Mouse (Mus musculus) hindbrain, embryonic 12.5 days (tissue): ENCODE measurements around the gene Gm37240. TPM values are rescaled to one million over a fixed set of nuclear protein-coding genes. Genes with fewer than 3 reads are reported as not detected.

Source experiments
- ATAC-seq: fragments of 200-750 bp; cut with Nextera tagmentation; 2 replicates; pipeline ENCODE4 v1.8.0; 2017; ENCODE audit warnings: moderate TSS enrichment; ENCODE audit not compliant: low FRiP score
- H3K27ac ChIP-seq: fragments of 300-500 bp; sonication (generic); 2 replicates; pipeline ENCODE4 v1.5.1; 2016; ENCODE audit warnings: mild to moderate bottlenecking
- H3K27me3 ChIP-seq: fragments of 300-500 bp; sonication (generic); 2 replicates; pipeline ENCODE4 v1.6.1; 2016; ENCODE audit warnings: mild to moderate bottlenecking
- H3K36me3 ChIP-seq: fragments of 300-500 bp; sonication (generic); 2 replicates; pipeline ENCODE4 v1.6.1; 2016; ENCODE audit warnings: mild to moderate bottlenecking
- H3K4me1 ChIP-seq: fragments of 300-500 bp; sonication (generic); 2 replicates; pipeline ENCODE4 v1.6.1; 2016
- H3K4me2 ChIP-seq: fragments of 300-500 bp; sonication (generic); replicated peaks from 2 replicates; pipeline ENCODE4 v1.6.1; 2016; ENCODE audit warnings: mild to moderate bottlenecking
- H3K4me3 ChIP-seq: fragments of 300-500 bp; sonication (generic); 2 replicates; pipeline ENCODE4 v1.5.1; 2016; ENCODE audit warnings: mild to moderate bottlenecking
- H3K9ac ChIP-seq: fragments of 300-500 bp; sonication (generic); 2 replicates; pipeline ENCODE4 v1.6.1; 2016; ENCODE audit warnings: mild to moderate bottlenecking, moderate library complexity
- H3K9me3 ChIP-seq: fragments of 300-500 bp; sonication (generic); replicated peaks from 2 replicates; pipeline ENCODE4 v1.6.1; 2016; ENCODE audit warnings: mild to moderate bottlenecking
- WGBS: fragments of 180-500 bp; shearing (Covaris S2); methylation state at CpG from one replicate; pipeline ENCODE4 v1.1.7; 2016; 5-methylcytosine and 5-hydroxymethylcytosine counted together
- polyA plus RNA-seq: library from polyadenylated mRNA; unstranded; fragments of >200 nt; fragmentation: Nextera tagmentation; extraction: Ambion mirVana; gene quantifications from 2 replicates; pipeline ENCODE4 v1.2.1, GENCODE M21; 2016

Gene Gm37240
- polyA plus RNA-seq, 1 experiment from 2014 or later, result 3.3 TPM

GRCm38 (mm10) chr3:85860996-85861395 lies 26.3 kb downstream of the Gm37240 start:
- 88% methylated on average over 5 of the region's 5 CpGs for WGBS
- Histone ChIP-seq H3K4me2 (no peak overlapping the region), H3K36me3 (no peaks in the 10 kb centered on the region), H3K27ac (no peak overlapping the region), H3K4me1 (no peaks in the 10 kb centered on the region), H3K27me3 (no peaks in the 10 kb centered on the region), H3K9me3 (no peaks in the 10 kb centered on the region), H3K4me3 (no peak overlapping the region), H3K9ac (no peak overlapping the region)
- no peak for ATAC-seq

GRCm38 (mm10) chr3:85859311-85859710 lies 28.0 kb downstream of the Gm37240 start:
- no peaks in the 10 kb centered on the region for H3K36me3 ChIP-seq

GRCm38 (mm10) chr3:85858140-85859135 lies 28.9 kb downstream of the Gm37240 start:
- no peaks in the 10 kb centered on the region for H3K27me3 ChIP-seq
- WGBS, result 73% methylated on average over 11 of the region's 11 CpGs
- H3K36me3 ChIP-seq, result no peaks in the 10 kb centered on the region
- no peak overlapping the region for H3K27ac ChIP-seq
- H3K4me1 ChIP-seq, result no peaks in the 10 kb centered on the region
- no peak overlapping the region for H3K9ac ChIP-seq
- no peak overlapping the region for H3K4me3 ChIP-seq
- H3K4me2 ChIP-seq, result no peak overlapping the region
- no peak for ATAC-seq
- no peaks in the 10 kb centered on the region for H3K9me3 ChIP-seq

More at GRCm38 (mm10) chr3:85859311-85859710, 28.0 kb downstream of the Gm37240 start:
- Histone ChIP-seq H3K9ac (no peak overlapping the region), H3K4me3 (no peak overlapping the region), H3K27me3 (no peaks in the 10 kb centered on the region), H3K27ac (no peak overlapping the region), H3K4me1 (no peaks in the 10 kb centered on the region), H3K9me3 (no peaks in the 10 kb centered on the region), H3K4me2 (no peak overlapping the region)
- ATAC-seq, result no peak
- 55% methylated on average over 6 of the region's 6 CpGs for WGBS

- Histone ChIP-seq H3K4me2 (no peak overlapping the region), H3K36me3 (no peaks in the 10 kb centered on the region), H3K4me3 (no peak overlapping the region), H3K27ac (no peak overlapping the region), H3K9ac (no peak overlapping the region), H3K9me3 (no peaks in the 10 kb centered on the region), H3K4me1 (no peaks in the 10 kb centered on the region), H3K27me3 (no peaks in the 10 kb centered on the region)
- WGBS, result 30% methylated on average over 4 of the region's 4 CpGs
- ATAC-seq, result no peak
These were observed 30.2 kb downstream of the Gm37240 start for GRCm38 (mm10) chr3:85857083-85857482.

GRCm38 (mm10) chr3:85855947-85856346 lies 31.4 kb downstream of the Gm37240 start:
- Histone ChIP-seq H3K27me3 (no peaks in the 10 kb centered on the region), H3K4me2 (no peak overlapping the region), H3K9ac (no peak overlapping the region), H3K27ac (no peak overlapping the region), H3K36me3 (no peaks in the 10 kb centered on the region), H3K4me3 (no peak overlapping the region), H3K9me3 (no peaks in the 10 kb centered on the region), H3K4me1 (no peaks in the 10 kb centered on the region)
- no peak for ATAC-seq
- 92% methylated on average over 5 of the region's 5 CpGs for WGBS

- H3K27ac ChIP-seq, result no peak overlapping the region
- no peak overlapping the region for H3K9ac ChIP-seq
- ATAC-seq, result no peak
- H3K9me3 ChIP-seq, result no peaks in the 10 kb centered on the region
- H3K4me2 ChIP-seq, result no peak overlapping the region
- WGBS, result 83% methylated on average over 3 of the region's 3 CpGs
- no peaks in the 10 kb centered on the region for H3K4me1 ChIP-seq
- no peaks in the 10 kb centered on the region for H3K27me3 ChIP-seq
- no peak overlapping the region for H3K4me3 ChIP-seq
- no peaks in the 10 kb centered on the region for H3K36me3 ChIP-seq
These were observed 32.3 kb downstream of the Gm37240 start for GRCm38 (mm10) chr3:85855043-85855442.

- no peak overlapping the region for H3K9ac ChIP-seq
- no peak overlapping the region for H3K4me3 ChIP-seq
- H3K36me3 ChIP-seq, result no peaks in the 10 kb centered on the region
- H3K27me3 ChIP-seq, result no peaks in the 10 kb centered on the region
- 87% methylated on average over 6 of the region's 6 CpGs for WGBS
- H3K27ac ChIP-seq, result no peak overlapping the region
- ATAC-seq, result no peak
- no peaks in the 10 kb centered on the region for H3K9me3 ChIP-seq
- no peaks in the 10 kb centered on the region for H3K4me1 ChIP-seq
- no peak overlapping the region for H3K4me2 ChIP-seq
These were observed 33.2 kb downstream of the Gm37240 start for GRCm38 (mm10) chr3:85854143-85854542.

GRCm38 (mm10) chr3:85853715-85854114 lies 33.6 kb downstream of the Gm37240 start:
- Histone ChIP-seq H3K9me3 (no peaks in the 10 kb centered on the region), H3K9ac (no peak overlapping the region), H3K27me3 (no peaks in the 10 kb centered on the region), H3K4me1 (no peaks in the 10 kb centered on the region), H3K4me3 (no peak overlapping the region), H3K27ac (no peak overlapping the region), H3K36me3 (no peaks in the 10 kb centered on the region), H3K4me2 (no peak overlapping the region)
- ATAC-seq, result no peak
- 85% methylated on average over 3 of the region's 4 CpGs for WGBS

- Histone ChIP-seq H3K27me3 (no peaks in the 10 kb centered on the region), H3K9ac (no peak overlapping the region), H3K27ac (no peak overlapping the region), H3K36me3 (no peaks in the 10 kb centered on the region), H3K4me3 (no peak overlapping the region), H3K4me2 (no peak overlapping the region), H3K4me1 (no peaks in the 10 kb centered on the region), H3K9me3 (no peaks in the 10 kb centered on the region)
- ATAC-seq, result no peak
- WGBS, result 78% methylated on average over 1 of the region's 1 CpGs
These were observed 37.2 kb downstream of the Gm37240 start for GRCm38 (mm10) chr3:85850079-85850478.

GRCm38 (mm10) chr3:85846316-85846715 lies 41.0 kb downstream of the Gm37240 start:
- WGBS, result 77% methylated on average over 1 of the region's 1 CpGs
- Histone ChIP-seq H3K4me3 (no peak overlapping the region), H3K27ac (no peak overlapping the region), H3K9me3 (no peaks in the 10 kb centered on the region), H3K27me3 (no peaks in the 10 kb centered on the region), H3K36me3 (no peaks in the 10 kb centered on the region), H3K4me1 (0 out of 2 replicates have a peak, but pooled peaks cover 4% of the 10 kb centered on the region), H3K9ac (no peak overlapping the region), H3K4me2 (no peak overlapping the region)
- no peak for ATAC-seq

GRCm38 (mm10) chr3:85845341-85845740 lies 42.0 kb downstream of the Gm37240 start:
- H3K27ac ChIP-seq, result no peak overlapping the region
- WGBS, result 83% methylated on average over 6 of the region's 6 CpGs
- H3K36me3 ChIP-seq, result no peaks in the 10 kb centered on the region
- ATAC-seq, result no peak
- H3K9me3 ChIP-seq, result no peaks in the 10 kb centered on the region
- no peaks in the 10 kb centered on the region for H3K27me3 ChIP-seq
- H3K4me1 ChIP-seq, result 0 out of 2 replicates have a peak, but pooled peaks cover 4% of the 10 kb centered on the region
- no peak overlapping the region for H3K4me2 ChIP-seq
- H3K9ac ChIP-seq, result no peak overlapping the region
- no peak overlapping the region for H3K4me3 ChIP-seq

GRCm38 (mm10) chr3:85842881-85843218 lies 44.5 kb downstream of the Gm37240 start:
- Histone ChIP-seq H3K9ac (no peak overlapping the region), H3K27ac (no peak overlapping the region), H3K4me2 (no peak overlapping the region), H3K36me3 (no peaks in the 10 kb centered on the region), H3K4me3 (no peak overlapping the region), H3K9me3 (no peaks in the 10 kb centered on the region), H3K27me3 (no peaks in the 10 kb centered on the region), H3K4me1 (0 out of 2 replicates have a peak, but pooled peaks cover 4% of the 10 kb centered on the region)
- no peak for ATAC-seq
